Mouse (Mus musculus): ENCODE measurements around the gene Hk1.

- no peak for TF ChIP-seq CTCF (IDR thresholded peaks at IDR 0.05; ENCODE audit: low read depth)
- TF ChIP-seq EP300 (IDR thresholded peaks at IDR 0.05; ENCODE audit: low read depth), result peak; percentile 45; the same call in 1 of the 2 replicates
Observed at GRCm38 (mm10) chr10:62340095-62340731, 39.5 kb downstream of the Hk1 start.

Measured in liver, postnatal 0 days (tissue).